Mouse (Mus musculus) E14TG2a.4 (cell line): Measurements from ENCODE around the gene Oscar.
"Not testable (repeated sequence)": the region's sequence is repeated elsewhere in the genome, so short reads cannot be mapped to it uniquely, and the experiment has no call there.

ENCODE experiments used
- H3K27me3 ChIP-seq: 2 replicates; pipeline ENCODE4 v1.6.1; 2014; ENCODE audit warnings: low read length, control low read depth; ENCODE audit not compliant: insufficient read depth
- H3K36me3 ChIP-seq: 2 replicates; pipeline ENCODE4 v1.6.1; 2014; ENCODE audit warnings: low read length, control low read depth; ENCODE audit not compliant: insufficient read depth
- H3K4me1 ChIP-seq: replicated peaks from 2 replicates; pipeline ENCODE4 v1.6.1; 2014; ENCODE audit warnings: low read depth, low read length, control low read depth
- H3K4me3 ChIP-seq: replicated peaks from 2 replicates; pipeline ENCODE4 v1.5.1; 2014; ENCODE audit warnings: mild to moderate bottlenecking, low read length
- H3K9me3 ChIP-seq: 2 replicates; pipeline ENCODE4 v1.6.1; 2014; ENCODE audit warnings: low read length, control low read depth
- CTCF ChIP-seq: conservative IDR thresholded peaks from 2 replicates; pipeline ENCODE4 v1.5.1; 2014; ENCODE audit warnings: low read length
- NANOG ChIP-seq: IDR thresholded peaks from 2 replicates; pipeline ENCODE4 v1.6.1; 2014; ENCODE audit warnings: borderline replicate concordance, low read length, mixed read lengths
- POU5F1 ChIP-seq: IDR thresholded peaks from 2 replicates; pipeline ENCODE4 v1.6.1; 2014; ENCODE audit warnings: low read length, borderline replicate concordance

The Oscar gene

DNA sequence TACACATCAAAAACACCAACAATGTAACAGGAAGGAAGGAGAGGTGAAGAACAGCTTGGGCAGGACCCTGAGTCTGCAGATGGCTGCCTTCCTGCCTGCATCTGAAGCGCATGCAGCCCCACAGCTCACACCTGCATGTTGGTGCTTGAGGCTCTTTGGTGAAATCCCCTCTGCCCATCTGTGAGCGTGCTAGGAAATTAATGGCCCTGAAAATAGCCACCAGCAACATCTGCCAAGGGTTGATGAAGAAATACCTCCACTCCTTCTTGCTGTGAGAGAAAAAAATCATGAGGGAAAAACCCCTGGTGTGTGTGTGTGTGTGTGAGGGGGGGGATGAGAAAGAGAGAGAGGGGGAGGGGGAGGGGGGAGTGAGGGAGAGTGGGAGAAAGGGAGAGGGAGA lies 35.9 kb downstream of the Oscar start:
- Histone ChIP-seq H3K9me3 (peaks cover 16% of the 10 kb centered on the region), H3K27me3 (no peaks in the 10 kb centered on the region), H3K4me1 (peaks cover 64% of the 10 kb centered on the region), H3K36me3 (peaks cover 27% of the 10 kb centered on the region), H3K4me3 (no peak overlapping the region)
- no peak for TF ChIP-seq CTCF
- TF ChIP-seq POU5F1 = no peak
- no peak for TF ChIP-seq NANOG

DNA sequence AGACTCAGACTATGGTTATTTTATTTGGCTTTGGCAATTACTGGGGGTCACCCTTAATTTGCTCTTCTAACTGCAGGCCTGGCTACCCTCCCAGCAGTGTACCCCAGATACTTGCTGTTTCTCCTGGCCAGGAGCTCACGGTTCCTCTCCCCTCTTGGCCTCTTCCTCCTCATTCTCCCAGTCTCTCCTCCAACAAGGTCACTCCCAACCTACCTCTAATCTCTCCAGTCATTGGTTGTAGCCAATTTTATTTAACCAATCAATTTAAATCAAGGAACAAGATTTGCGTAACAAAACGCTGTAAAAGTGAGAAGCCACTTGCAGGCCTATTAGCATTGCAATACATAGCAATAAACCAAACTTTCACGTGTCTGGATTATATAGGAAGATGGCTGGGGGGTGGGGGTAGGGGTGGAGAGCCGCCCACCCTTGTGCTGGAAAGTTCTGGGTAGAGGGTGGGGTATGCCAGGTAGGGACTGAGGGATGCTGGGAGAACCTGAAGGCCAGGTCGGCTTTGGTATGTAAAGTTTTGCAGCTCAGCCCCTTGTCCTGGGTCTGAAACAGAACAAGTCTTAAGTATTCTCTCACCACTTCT lies 36.9 kb downstream of the Oscar start:
- Histone ChIP-seq H3K9me3 (peaks cover 13% of the 10 kb centered on the region), H3K4me3 (peak overlapping the region; percentile 85), H3K27me3 (no peaks in the 10 kb centered on the region), H3K4me1 (peaks cover 64% of the 10 kb centered on the region), H3K36me3 (peaks cover 29% of the 10 kb centered on the region)
- TF ChIP-seq CTCF (no peak), POU5F1 (no peak), NANOG (no peak)

DNA sequence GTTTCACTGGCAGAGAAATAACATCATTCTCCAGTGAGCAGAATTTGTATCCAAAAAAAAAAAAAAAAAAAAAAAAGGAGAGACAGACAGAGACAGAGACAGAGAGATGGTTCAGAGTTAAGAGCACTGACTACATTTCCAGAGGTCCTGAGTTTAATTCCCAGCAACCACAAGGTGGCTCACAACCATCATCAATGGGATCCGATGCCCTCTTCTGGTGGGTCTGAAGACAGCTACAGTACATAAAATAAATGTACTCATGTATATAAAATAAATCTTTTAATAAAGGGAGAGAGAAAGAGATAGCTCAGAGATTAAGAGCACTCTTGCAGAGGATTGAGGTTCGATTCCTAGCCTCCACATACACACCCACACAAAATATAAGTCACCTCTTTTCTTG lies 37.8 kb downstream of the Oscar start:
- no peaks in the 10 kb centered on the region for H3K27me3 ChIP-seq
- TF ChIP-seq POU5F1 (no peak), NANOG (no peak), CTCF (peak; percentile 50)

GRCm38 (mm10) chr7:3576354-3577124 lies 39.4 kb downstream of the Oscar start:
- H3K36me3 ChIP-seq = peaks cover 43% of the 10 kb centered on the region
- TF ChIP-seq NANOG = no peak
- TF ChIP-seq POU5F1 = no peak
- no peak for TF ChIP-seq CTCF
- H3K27me3 ChIP-seq = no peaks in the 10 kb centered on the region
- H3K9me3 ChIP-seq = peaks cover 20% of the 10 kb centered on the region
- H3K4me1 ChIP-seq = peaks cover 78% of the 10 kb centered on the region
- H3K4me3 ChIP-seq = 0 out of 2 replicates have a peak overlapping the region, but pooled peaks have one; percentile 85

More for the DNA sequence above, 37.8 kb downstream of the Oscar start:
- H3K4me3 ChIP-seq = peak overlapping the region; percentile 85
- H3K4me1 ChIP-seq = peaks cover 72% of the 10 kb centered on the region
- peaks cover 13% of the 10 kb centered on the region for H3K9me3 ChIP-seq
- peaks cover 36% of the 10 kb centered on the region for H3K36me3 ChIP-seq

GRCm38 (mm10) chr7:3574216-3574615 lies 41.7 kb downstream of the Oscar start:
- TF ChIP-seq POU5F1 = no peak
- 0 out of 2 replicates have a peak, but pooled peaks have one; percentile 2 for TF ChIP-seq CTCF
- Histone ChIP-seq H3K4me3 (no peak overlapping the region; the same call in 1 of the 2 replicates), H3K4me1 (peaks cover 70% of the 10 kb centered on the region), H3K36me3 (peaks cover 48% of the 10 kb centered on the region), H3K9me3 (peaks cover 22% of the 10 kb centered on the region), H3K27me3 (no peaks in the 10 kb centered on the region)

DNA sequence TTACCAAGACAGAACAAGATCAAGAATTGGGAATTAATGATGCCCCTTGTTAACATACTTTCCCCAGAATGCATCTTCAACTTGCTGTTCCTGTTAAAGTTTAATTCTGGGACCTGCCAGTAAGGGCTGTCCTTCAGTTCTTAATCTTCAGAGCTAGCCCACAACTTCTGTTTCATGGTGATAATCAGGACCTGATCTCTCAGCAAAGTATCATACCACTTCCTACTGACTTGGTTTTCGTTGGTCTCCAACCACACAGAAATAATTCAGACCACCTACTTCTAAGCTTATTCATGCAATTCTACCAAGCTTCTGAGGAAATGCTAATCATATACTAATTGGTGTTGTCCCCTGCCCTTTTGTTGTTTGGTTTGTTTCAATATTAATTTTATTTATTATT lies 44.1 kb downstream of the Oscar start:
- Histone ChIP-seq H3K4me3 (no peak overlapping the region), H3K27me3 (no peaks in the 10 kb centered on the region), H3K4me1 (peaks cover 75% of the 10 kb centered on the region), H3K36me3 (peaks cover 39% of the 10 kb centered on the region), H3K9me3 (peaks cover 22% of the 10 kb centered on the region)
- TF ChIP-seq CTCF (no peak), NANOG (no peak), POU5F1 (no peak)

GRCm38 (mm10) chr7:3570580-3570979 lies 45.4 kb downstream of the Oscar start:
- Histone ChIP-seq H3K9me3 (peaks cover 22% of the 10 kb centered on the region), H3K36me3 (peaks cover 27% of the 10 kb centered on the region), H3K4me1 (peaks cover 68% of the 10 kb centered on the region)
- H3K4me3 ChIP-seq, H3K27me3 ChIP-seq: not testable (repeated sequence)
- peak; percentile 53; the same call in 1 of the 2 replicates for TF ChIP-seq NANOG

DNA sequence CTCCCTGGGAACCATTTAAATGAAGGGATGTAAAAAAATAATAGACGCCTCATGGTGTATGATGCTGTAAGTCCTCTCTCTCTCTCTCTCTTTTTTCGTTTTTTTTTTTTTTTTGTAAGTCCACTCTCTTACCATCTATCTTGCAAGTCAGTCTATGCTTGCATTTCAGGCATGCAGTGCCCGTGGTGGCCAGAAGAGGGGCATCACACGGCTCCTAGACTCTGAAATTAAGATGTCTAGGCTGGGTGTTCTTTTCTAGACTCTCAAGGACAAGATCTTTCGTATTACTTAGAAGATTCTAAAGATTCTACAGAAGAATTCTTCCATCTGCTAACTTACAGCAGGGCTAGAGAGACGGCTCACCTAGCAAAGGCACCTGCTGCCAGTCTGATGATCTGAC lies 46.2 kb downstream of the Oscar start:
- peaks cover 19% of the 10 kb centered on the region for H3K36me3 ChIP-seq
- no peak overlapping the region for H3K4me3 ChIP-seq
- H3K9me3 ChIP-seq = peaks cover 22% of the 10 kb centered on the region
- TF ChIP-seq CTCF = peak; percentile 33
- no peak for TF ChIP-seq NANOG
- H3K27me3 ChIP-seq = no peaks in the 10 kb centered on the region
- H3K4me1 ChIP-seq = peaks cover 60% of the 10 kb centered on the region

DNA sequence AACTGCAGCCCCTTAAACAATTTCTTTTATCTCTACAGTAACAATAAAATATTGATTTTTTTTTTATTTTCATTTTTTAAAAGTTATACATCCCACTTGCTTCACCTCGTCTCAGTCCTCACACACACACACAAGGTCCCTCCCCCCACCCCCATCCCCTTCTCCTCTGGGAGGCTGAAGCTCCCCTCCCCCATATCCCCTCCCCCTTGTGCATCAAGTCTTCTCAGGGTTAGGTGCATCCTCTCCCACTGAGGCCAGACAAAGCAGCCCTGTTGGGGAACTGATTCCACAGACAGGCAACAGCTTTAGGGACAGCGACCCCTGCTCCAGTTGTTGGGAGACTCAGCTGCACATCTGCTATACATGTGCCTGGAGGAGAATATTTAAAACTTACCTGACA lies 48.6 kb downstream of the Oscar start:
- no peaks in the 10 kb centered on the region for H3K27me3 ChIP-seq
- peaks cover 6% of the 10 kb centered on the region; the same call in 1 of the 2 replicates for H3K36me3 ChIP-seq
- peaks cover 17% of the 10 kb centered on the region for H3K9me3 ChIP-seq
- H3K4me1 ChIP-seq = peaks cover 39% of the 10 kb centered on the region
- TF ChIP-seq POU5F1 (no peak), CTCF (no peak), NANOG (no peak)
- no peak overlapping the region for H3K4me3 ChIP-seq
